Mouse (Mus musculus) C3H10T1/2 (cell line): ENCODE results near the gene Gtf2h1. TPM values are rescaled to one million over a fixed set of nuclear protein-coding genes. Genes with fewer than 3 reads are reported as not detected.

Experiments used
- polyA plus RNA-seq, 2 experiments: library from polyadenylated mRNA; unstranded; fragments of >200 nt; fragmentation: generic; extraction: Trizol; gene quantifications; one replicate each; pipeline ENCODE4 v1.2.1; 2012; ENCODE audit warnings: missing spikeins in 2 of 2

Gene Gtf2h1
- 10 to 100 TPM in 1 of 2 experiments, 1 to 10 TPM in 1; 1.3 to 12.2 TPM for polyA plus RNA-seq

DNA sequence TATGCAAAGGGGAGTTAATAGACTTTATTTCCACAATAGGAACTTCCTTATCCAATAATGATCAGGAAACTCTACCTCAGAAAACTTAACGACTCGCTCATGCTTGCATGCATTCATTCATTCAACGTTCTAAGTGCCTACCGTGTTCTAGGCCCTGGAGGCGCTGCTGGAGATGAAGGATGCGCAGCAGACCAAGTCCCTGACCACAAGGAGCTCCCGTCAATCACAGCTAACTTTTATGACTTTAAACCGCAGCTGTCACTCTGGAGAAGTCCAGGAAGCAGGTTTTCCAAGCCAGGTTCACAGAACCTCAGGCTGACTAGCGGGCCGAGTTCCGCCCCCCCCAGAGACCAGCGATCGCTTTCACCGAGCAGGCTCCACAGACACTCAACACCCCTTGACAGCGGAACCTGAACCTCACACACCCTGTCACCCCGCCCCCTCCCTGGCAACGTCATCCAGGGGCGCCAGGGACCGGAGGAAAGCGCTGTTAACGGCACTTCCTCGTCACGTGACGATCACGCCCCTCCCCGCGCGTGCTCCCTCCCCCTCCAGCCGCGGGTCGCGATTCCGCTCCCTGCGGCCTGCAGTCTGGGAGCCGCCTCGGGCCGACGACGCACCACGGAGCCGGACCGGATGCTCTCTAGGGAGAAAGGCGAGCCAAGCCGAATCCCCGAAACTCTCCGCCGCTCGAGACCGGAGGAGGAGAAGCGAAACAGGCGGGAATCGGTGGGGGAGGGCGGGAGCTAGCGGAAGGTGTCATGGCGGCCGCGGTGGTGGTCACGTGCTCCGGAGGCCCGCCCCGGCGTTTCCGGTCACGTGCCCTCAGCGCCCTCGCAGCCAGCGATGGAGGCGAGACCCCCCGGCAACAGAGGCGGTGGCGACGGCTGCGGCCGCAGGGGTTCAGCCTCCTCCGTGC, at the start of gene Gtf2h1, which contains the start of gene Hps5:
Gene Gtf2h1 (plus strand): TSS at position 817 of the 919 bp plus-strand sequence.
Gene Hps5 (minus strand): TSS at position 778 of the 919 bp plus-strand sequence.

DNA sequence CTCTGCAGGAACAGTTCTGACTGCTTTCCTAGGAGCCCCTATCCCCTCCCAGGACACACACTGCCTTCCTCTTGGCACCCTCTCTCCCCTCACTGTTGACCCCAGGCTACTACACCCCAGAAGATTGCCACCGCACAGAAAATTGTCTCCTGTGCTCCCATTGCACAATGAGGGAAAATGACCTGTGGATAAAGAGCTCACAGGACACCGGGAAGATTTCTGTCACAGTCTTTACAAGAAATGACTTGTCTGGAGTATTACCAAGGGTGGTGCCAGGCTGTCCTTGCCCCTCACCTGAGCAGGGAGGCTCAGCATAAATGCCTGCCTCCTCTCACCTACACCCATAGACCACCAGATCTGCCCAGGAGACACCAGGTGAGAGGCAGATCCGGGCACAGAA, 44.4 kb upstream of the Gtf2h1 start, which contains the start of gene Saa2:
Gene Saa2 (plus strand): TSS at position 301 of the 400 bp plus-strand sequence.

GRCm38 (mm10) chr7:46840787-46841525, 45.1 kb downstream of the Gtf2h1 start, which contains the start of gene Ldha:
Gene Ldha (plus strand): TSS chr7:46841475.

GRCm38 (mm10) chr7:46860996-46861395, 65.1 kb downstream of the Gtf2h1 start, which contains the start of gene Ldhc:
Gene Ldhc (plus strand): TSS chr7:46861203.

Other genes with a start within 250 kb of the Gtf2h1 start
- 10 to 100 TPM in 1 of 2 experiments, 1 to 10 TPM in 1; 8.7 to 18.8 TPM for gene Sergef, start 156.3 kb upstream of the Gtf2h1 start, polyA plus RNA-seq
- not detected for gene Tph1, start 123.6 kb upstream of the Gtf2h1 start, polyA plus RNA-seq
- gene Saal1, start 85.4 kb upstream of the Gtf2h1 start, polyA plus RNA-seq = 10 to 100 TPM; 12.0 to 19.1 TPM
- gene Saa3, start 80.4 kb upstream of the Gtf2h1 start, polyA plus RNA-seq = not detected
- gene Saa4, start 63.5 kb upstream of the Gtf2h1 start, polyA plus RNA-seq = not detected
- not detected for gene Saa1, start 53.1 kb upstream of the Gtf2h1 start, polyA plus RNA-seq
- not detected for gene Saa2, start 44.3 kb upstream of the Gtf2h1 start, polyA plus RNA-seq
- 10 to 100 TPM in 1 of 2 experiments, 1 to 10 TPM in 1; 1.3 to 10.8 TPM for gene Hps5, start within 50 bp of the Gtf2h1 start, polyA plus RNA-seq
- 1,000 to 10,000 TPM in 1 of 2 experiments, 100 to 1,000 TPM in 1; 578 to 1,659 TPM for gene Ldha, start 45.4 kb downstream of the Gtf2h1 start, polyA plus RNA-seq
- not detected for gene Ldhc, start 65.1 kb downstream of the Gtf2h1 start, polyA plus RNA-seq
- 10 to 100 TPM; 16.1 to 42.5 TPM for gene Tsg101, start 123.9 kb downstream of the Gtf2h1 start, polyA plus RNA-seq
- 1 to 10 TPM in 1 of 2 experiments, under 1 TPM in 1; 0.44 to 7.0 TPM for gene Uevld, start 162.4 kb downstream of the Gtf2h1 start, polyA plus RNA-seq
- gene Gm9999, start 187.5 kb downstream of the Gtf2h1 start, polyA plus RNA-seq = not detected
- 1 to 10 TPM in 1 of 2 experiments, under 1 TPM in 1; 0.33 to 4.3 TPM for gene Spty2d1, start 212.3 kb downstream of the Gtf2h1 start, polyA plus RNA-seq